8 mouse cellular contexts compared by ENCODE assay signal in the genomic region with DNA sequence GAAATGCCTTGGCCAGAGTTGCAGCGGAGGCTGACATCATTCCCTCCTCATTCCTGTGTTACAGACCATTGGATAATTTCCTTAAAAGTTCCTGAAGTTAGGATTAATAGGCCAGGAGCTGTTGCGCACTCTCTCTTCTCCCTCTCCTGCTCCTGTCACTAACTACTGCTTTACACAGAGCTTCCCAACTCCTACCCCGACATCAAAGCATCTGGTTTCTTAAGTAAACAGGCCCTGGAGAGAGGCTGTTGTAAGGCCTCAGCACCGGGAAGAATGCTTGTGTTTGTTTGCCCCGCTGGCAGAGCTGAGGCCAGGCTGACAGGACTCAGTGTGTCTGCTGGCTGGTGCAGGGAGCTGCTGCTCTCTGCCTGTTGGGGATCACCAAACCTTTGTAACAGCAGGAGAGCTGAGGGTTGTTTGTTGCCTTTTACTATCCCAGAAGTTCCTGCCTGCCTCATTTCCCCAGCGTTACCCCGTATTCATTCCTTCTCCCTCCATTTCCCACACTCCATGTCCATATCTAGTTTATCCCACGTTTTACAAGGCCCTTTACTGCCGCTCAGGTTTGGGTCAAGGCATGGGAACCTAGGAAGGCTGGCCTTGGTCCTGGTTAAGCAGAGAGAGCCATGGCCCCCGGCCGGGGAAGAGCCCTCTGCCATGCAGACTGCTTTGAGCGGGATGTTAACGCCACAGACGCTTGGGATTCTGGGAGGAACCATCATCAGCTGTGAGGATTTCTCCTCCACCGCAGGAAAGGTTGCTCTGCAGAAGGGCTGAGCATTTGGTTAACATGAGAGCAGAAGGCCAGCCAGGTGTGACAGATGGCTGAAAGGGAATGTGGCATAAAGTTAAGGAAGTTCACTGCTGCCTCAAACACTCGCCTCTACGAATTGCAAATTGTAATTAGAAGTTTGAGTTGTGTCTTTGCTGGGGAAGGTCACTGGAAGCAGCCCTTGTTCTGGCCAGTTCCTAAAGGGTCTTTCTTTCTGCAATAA. TPM values are rescaled to one million over a fixed set of nuclear protein-coding genes. Genes with fewer than 3 reads are reported as not detected.
DNase-seq lines count a peak whose midpoint lies in the region; ATAC-seq and TF ChIP-seq lines count a peak whose summit lies in the region.

No protein-coding gene starts in this region.

- peaks cover 41% of the 10 kb centered on the region for H3K4me1 ChIP-seq in forebrain, postnatal 0 days (ENCODE audit: insufficient read depth)
- peaks cover 23% of the 10 kb centered on the region for H3K4me1 ChIP-seq in limb, embryonic 14.5 days (ENCODE audit: control insufficient read depth, insufficient read depth, low read length)
- peaks cover 42% of the 10 kb centered on the region for H3K4me1 ChIP-seq in midbrain, embryonic 16.5 days (ENCODE audit: control insufficient read depth, insufficient read depth, low read length)

- peak overlapping the region; percentile 39; the same call in 1 of the 2 replicates for H3K9ac ChIP-seq in forebrain, postnatal 0 days
- peak overlapping the region; percentile 35 for H3K9ac ChIP-seq in limb, embryonic 14.5 days (ENCODE audit: low read depth, low read length, severe bottlenecking)
- peak overlapping the region; percentile 27; the same call in 1 of the 2 replicates for H3K9ac ChIP-seq in midbrain, embryonic 16.5 days (ENCODE audit: low read depth, low read length)

- 14% methylated on average over 17 of the region's 17 CpGs for WGBS in forebrain, postnatal 0 days
- WGBS in limb, embryonic 14.5 days, result 15% methylated on average over 17 of the region's 17 CpGs
- WGBS in midbrain, embryonic 16.5 days, result 14% methylated on average over 17 of the region's 17 CpGs

- peaks cover 2% of the 10 kb centered on the region; the same call in 1 of the 2 replicates for H3K36me3 ChIP-seq in forebrain, postnatal 0 days (ENCODE audit: insufficient read depth)
- H3K36me3 ChIP-seq in limb, embryonic 14.5 days (ENCODE audit: control insufficient read depth, insufficient read depth, low read length), result no peaks in the 10 kb centered on the region; the same call in 1 of the 2 replicates
- no peaks in the 10 kb centered on the region for H3K36me3 ChIP-seq in midbrain, embryonic 16.5 days (ENCODE audit: control insufficient read depth, insufficient read depth, low read length)

- no peak overlapping the region for H3K4me3 ChIP-seq in forebrain, postnatal 0 days (ENCODE audit: low read depth, low read length)
- no peak overlapping the region for H3K4me3 ChIP-seq in limb, embryonic 14.5 days (replicated peaks; ENCODE audit: low read length)
- no peak overlapping the region for H3K4me3 ChIP-seq in midbrain, embryonic 16.5 days (ENCODE audit: low read depth, low read length)

- no peaks in the 10 kb centered on the region for H3K9me3 ChIP-seq in forebrain, postnatal 0 days (ENCODE audit: low read length)
- no peaks in the 10 kb centered on the region for H3K9me3 ChIP-seq in limb, embryonic 14.5 days (ENCODE audit: control insufficient read depth, low read length)
- no peaks in the 10 kb centered on the region for H3K9me3 ChIP-seq in midbrain, embryonic 16.5 days (replicated peaks; ENCODE audit: control insufficient read depth, low read length, poor library complexity, severe bottlenecking)

- TF ChIP-seq POLR2A in limb, embryonic 14.5 days (IDR thresholded peaks at IDR 0.05; ENCODE audit: borderline replicate concordance, extremely low read depth, insufficient read depth, insufficient read length), result no peak

- no peak for TF ChIP-seq CTCF in forebrain, postnatal 0 days (IDR thresholded peaks at IDR 0.05; ENCODE audit: low read depth)

- no peak for DNase-seq in frontal cortex, adult 2 months (ENCODE audit: extremely low spot score in 1 of 2, low spot score in 1 of 2)
- DNase-seq in NIH3T3 (ENCODE audit: low read depth), result peak; percentile 24
- peak; percentile 55 for DNase-seq in forebrain, postnatal 0 days
- DNase-seq in limb, embryonic 14.5 days (ENCODE audit: low spot score), result peak; percentile 36
- DNase-seq in ovary, postnatal 14 days (ENCODE audit: low spot score), result no peak

- H3K4me2 ChIP-seq in forebrain, postnatal 0 days (ENCODE audit: low read depth), result peak overlapping the region; percentile 77
- H3K4me2 ChIP-seq in limb, embryonic 14.5 days (replicated peaks; ENCODE audit: low read depth, low read length, severe bottlenecking), result peak overlapping the region; percentile 20; the same call in 1 of the 2 replicates
- peak overlapping the region; percentile 16 for H3K4me2 ChIP-seq in midbrain, embryonic 16.5 days (ENCODE audit: low read length)

- H3K27ac ChIP-seq in forebrain, postnatal 0 days (ENCODE audit: low read depth, low read length), result peak overlapping the region; percentile 67
- 0 out of 2 replicates have a peak overlapping the region, but pooled peaks have one; percentile 28 for H3K27ac ChIP-seq in limb, embryonic 14.5 days (replicated peaks; ENCODE audit: low read depth, low read length)
- H3K27ac ChIP-seq in midbrain, embryonic 16.5 days (ENCODE audit: low read length), result peak overlapping the region; percentile 54

- peak; percentile 16; the same call in 1 of the 2 replicates for ATAC-seq in frontal cortex, adult (ENCODE audit: low TSS enrichment)
- peak; percentile 20 for ATAC-seq in forebrain, postnatal 0 days
- ATAC-seq in limb, embryonic 14.5 days (ENCODE audit: low FRiP score, low read depth), result no peak
- ATAC-seq in midbrain, embryonic 16.5 days, result no peak
- no peak for ATAC-seq in megakaryocyte-erythroid progenitor cell, adult 5-6 weeks (replicated peaks; ENCODE audit: low FRiP score, low TSS enrichment, poor library complexity, severe bottlenecking)

- H3K27me3 ChIP-seq in forebrain, postnatal 0 days (ENCODE audit: insufficient read depth, low read length), result no peaks in the 10 kb centered on the region
- H3K27me3 ChIP-seq in limb, embryonic 14.5 days (ENCODE audit: control insufficient read depth, insufficient read depth, low read length), result no peaks in the 10 kb centered on the region
- no peaks in the 10 kb centered on the region for H3K27me3 ChIP-seq in midbrain, embryonic 16.5 days (ENCODE audit: control insufficient read depth, insufficient read depth, low read depth, low read length)

RNA-seq across cellular contexts. Expression of a gene that starts 4.2 kb away (rescaled TPM):
- polyA plus RNA-seq in frontal cortex, adult 2 months (2012; rRNA removed), result 157 and 166 TPM in 2 replicates
- total RNA-seq in forebrain, postnatal 0 days (2014; rRNA removed), result 61.9 and 69.0 TPM in 2 replicates
- polyA plus RNA-seq in forebrain, postnatal 0 days (2015; fragmentation: Nextera tagmentation; extraction: Ambion mirVana), result 11.3 and 12.9 TPM in 2 replicates
- polyA plus RNA-seq in limb, embryonic 14.5 days (2012; rRNA removed), result 30.4 and 35.6 TPM in 2 replicates
- 17.9 and 19.1 TPM in 2 replicates for polyA plus RNA-seq in limb, embryonic 14.5 days (2014; fragmentation: Nextera tagmentation; extraction: Ambion mirVana)
- 12.4 and 16.2 TPM in 2 replicates for polyA plus RNA-seq in midbrain, embryonic 16.5 days (2015; fragmentation: Nextera tagmentation; extraction: Ambion mirVana)
- 4.5 and 7.6 TPM in 2 replicates for total RNA-seq in megakaryocyte-erythroid progenitor cell, adult 5-6 weeks (2014; fragmentation: Nextera tagmentation)
- 5.8 and 7.7 TPM in 2 replicates for total RNA-seq in megakaryocyte-erythroid progenitor cell, adult 5-6 weeks (2017)

RNA-seq across cellular contexts. Expression of a gene that starts 31.4 kb away (rescaled TPM):
- polyA plus RNA-seq in frontal cortex, adult 2 months (2012; rRNA removed), result 98.0 and 117 TPM in 2 replicates
- 134 and 189 TPM in 2 replicates for total RNA-seq in forebrain, postnatal 0 days (2014; rRNA removed)
- polyA plus RNA-seq in forebrain, postnatal 0 days (2015; fragmentation: Nextera tagmentation; extraction: Ambion mirVana), result 239 and 278 TPM in 2 replicates
- 148 and 177 TPM in 2 replicates for polyA plus RNA-seq in limb, embryonic 14.5 days (2012; rRNA removed)
- 301 and 312 TPM in 2 replicates for polyA plus RNA-seq in limb, embryonic 14.5 days (2014; fragmentation: Nextera tagmentation; extraction: Ambion mirVana)
- 220 and 238 TPM in 2 replicates for polyA plus RNA-seq in midbrain, embryonic 16.5 days (2015; fragmentation: Nextera tagmentation; extraction: Ambion mirVana)
- 223 and 248 TPM in 2 replicates for total RNA-seq in megakaryocyte-erythroid progenitor cell, adult 5-6 weeks (2014; fragmentation: Nextera tagmentation)
- total RNA-seq in megakaryocyte-erythroid progenitor cell, adult 5-6 weeks (2017), result 358 and 414 TPM in 2 replicates

Comparison
In these comparisons a context has a peak if more than half of its experiments do, and no peak if none do; other contexts are left out.
1. ATAC-seq: peak in frontal cortex, adult (single experiment) and forebrain, postnatal 0 days (single experiment); none in limb, embryonic 14.5 days (single experiment), midbrain, embryonic 16.5 days (single experiment) and megakaryocyte-erythroid progenitor cell, adult 5-6 weeks (single experiment).
2. DNase-seq: peak in NIH3T3 (single experiment), forebrain, postnatal 0 days (single experiment) and limb, embryonic 14.5 days (single experiment); none in frontal cortex, adult 2 months (0 of 2) and ovary, postnatal 14 days (single experiment).
3. H3K4me2 ChIP-seq: peak in every context shown above with its lines; median percentile 77 in forebrain, postnatal 0 days; 20 in limb, embryonic 14.5 days; 16 in midbrain, embryonic 16.5 days.
4. Peak in every context shown above with its lines, with median percentiles within 50 percentile points of each other: H3K27ac ChIP-seq and H3K9ac ChIP-seq.